Mouse (Mus musculus): ENCODE results near the gene Ptprcap. TPM values are rescaled to one million over a fixed set of nuclear protein-coding genes. Genes with fewer than 3 reads are reported as not detected.
"Not testable (repeated sequence)": the region's sequence is repeated elsewhere in the genome, so short reads cannot be mapped to it uniquely, and the experiment has no call there.

Gene Ptprcap
- polyA plus RNA-seq, 1 experiment = 5.6 TPM

GRCm38 (mm10) chr19:4131768-4132167 is 21.6 kb upstream of the Ptprcap start:
- H3K27me3 ChIP-seq (ENCODE audit: control insufficient read depth) = peaks cover 2% of the 10 kb centered on the region; the same call in 1 of the 2 replicates
- H3K9me3 ChIP-seq (ENCODE audit: control insufficient read depth, low read length) = peaks cover 2% of the 10 kb centered on the region
- H3K4me1 ChIP-seq (ENCODE audit: control insufficient read depth) = peaks cover 83% of the 10 kb centered on the region
- no peak for TF ChIP-seq GATA1 (IDR thresholded peaks at IDR 0.05; ENCODE audit: low read length)
- no peak for TF ChIP-seq TAL1 (IDR thresholded peaks at IDR 0.05; ENCODE audit: low read length)
- peaks cover 76% of the 10 kb centered on the region for H3K36me3 ChIP-seq (ENCODE audit: control insufficient read depth)
- H3K4me3 ChIP-seq (replicated peaks) = peak overlapping the region; percentile 84

- TF ChIP-seq TAL1 (IDR thresholded peaks at IDR 0.05; ENCODE audit: low read length) (no peak), GATA1 (IDR thresholded peaks at IDR 0.05; ENCODE audit: low read length) (no peak)
- H3K36me3 ChIP-seq (ENCODE audit: control insufficient read depth) = peaks cover 50% of the 10 kb centered on the region
- no peaks in the 10 kb centered on the region for H3K9me3 ChIP-seq (ENCODE audit: control insufficient read depth, low read length)
- peaks cover 67% of the 10 kb centered on the region for H3K4me1 ChIP-seq (ENCODE audit: control insufficient read depth)
- H3K4me3 ChIP-seq (replicated peaks) = no peak overlapping the region
- peaks cover 13% of the 10 kb centered on the region for H3K27me3 ChIP-seq (ENCODE audit: control insufficient read depth)
These were observed 19.1 kb upstream of the Ptprcap start for GRCm38 (mm10) chr19:4134354-4134753.

GRCm38 (mm10) chr19:4135229-4135962 is 18.0 kb upstream of the Ptprcap start:
- Histone ChIP-seq H3K27me3 (ENCODE audit: control insufficient read depth) (peaks cover 22% of the 10 kb centered on the region), H3K4me1 (ENCODE audit: control insufficient read depth) (peaks cover 56% of the 10 kb centered on the region), H3K36me3 (ENCODE audit: control insufficient read depth) (peaks cover 40% of the 10 kb centered on the region)
- not testable (repeated sequence) for H3K9me3 ChIP-seq (ENCODE audit: control insufficient read depth, low read length); H3K4me3 ChIP-seq (replicated peaks)

GRCm38 (mm10) chr19:4135963-4136345 is 17.4 kb upstream of the Ptprcap start:
- Histone ChIP-seq H3K4me1 (ENCODE audit: control insufficient read depth) (peaks cover 51% of the 10 kb centered on the region), H3K27me3 (ENCODE audit: control insufficient read depth) (peaks cover 24% of the 10 kb centered on the region), H3K4me3 (replicated peaks) (peak overlapping the region; percentile 36), H3K36me3 (ENCODE audit: control insufficient read depth) (peaks cover 35% of the 10 kb centered on the region)
- H3K9me3 ChIP-seq (ENCODE audit: control insufficient read depth, low read length) = not testable (repeated sequence)

- H3K9me3 ChIP-seq (ENCODE audit: control insufficient read depth, low read length) = no peaks in the 10 kb centered on the region
- H3K4me1 ChIP-seq (ENCODE audit: control insufficient read depth) = peaks cover 46% of the 10 kb centered on the region
- H3K4me3 ChIP-seq (replicated peaks) = no peak overlapping the region
- peaks cover 26% of the 10 kb centered on the region for H3K27me3 ChIP-seq (ENCODE audit: control insufficient read depth)
- TF ChIP-seq TAL1 (IDR thresholded peaks at IDR 0.05; ENCODE audit: low read length) (no peak), GATA1 (IDR thresholded peaks at IDR 0.05; ENCODE audit: low read length) (no peak)
- H3K36me3 ChIP-seq (ENCODE audit: control insufficient read depth) = peaks cover 30% of the 10 kb centered on the region
These were observed 16.9 kb upstream of the Ptprcap start for GRCm38 (mm10) chr19:4136463-4136862.

GRCm38 (mm10) chr19:4137913-4138312 is 15.5 kb upstream of the Ptprcap start:
- H3K4me3 ChIP-seq (replicated peaks) = no peak overlapping the region
- TF ChIP-seq TAL1 (IDR thresholded peaks at IDR 0.05; ENCODE audit: low read length) (no peak), GATA1 (IDR thresholded peaks at IDR 0.05; ENCODE audit: low read length) (no peak)
- H3K9me3 ChIP-seq (ENCODE audit: control insufficient read depth, low read length) = no peaks in the 10 kb centered on the region
- H3K36me3 ChIP-seq (ENCODE audit: control insufficient read depth) = peaks cover 15% of the 10 kb centered on the region
- H3K4me1 ChIP-seq (ENCODE audit: control insufficient read depth) = peaks cover 34% of the 10 kb centered on the region
- peaks cover 30% of the 10 kb centered on the region for H3K27me3 ChIP-seq (ENCODE audit: control insufficient read depth)

- peaks cover 31% of the 10 kb centered on the region for H3K27me3 ChIP-seq (ENCODE audit: control insufficient read depth)
- peaks cover 3% of the 10 kb centered on the region for H3K36me3 ChIP-seq (ENCODE audit: control insufficient read depth)
- H3K4me3 ChIP-seq (replicated peaks) = no peak within 1 kb of the TSS
- peaks cover 27% of the 10 kb centered on the region for H3K4me1 ChIP-seq (ENCODE audit: control insufficient read depth)
- TF ChIP-seq TAL1 (IDR thresholded peaks at IDR 0.05; ENCODE audit: low read length) (no peak), GATA1 (IDR thresholded peaks at IDR 0.05; ENCODE audit: low read length) (no peak)
- H3K9me3 ChIP-seq (ENCODE audit: control insufficient read depth, low read length) = no peaks in the 10 kb centered on the region
These were observed 14.0 kb upstream of the Ptprcap start, which contains the start of gene Gpr152 for GRCm38 (mm10) chr19:4139446-4139845. Gene Gpr152 (plus strand): TSS chr19:4139787.

- Histone ChIP-seq H3K9me3 (ENCODE audit: control insufficient read depth, low read length) (no peaks in the 10 kb centered on the region), H3K4me1 (ENCODE audit: control insufficient read depth) (peaks cover 21% of the 10 kb centered on the region), H3K4me3 (replicated peaks) (no peak overlapping the region), H3K36me3 (ENCODE audit: control insufficient read depth) (peaks cover under 1% of the 10 kb centered on the region), H3K27me3 (ENCODE audit: control insufficient read depth) (peaks cover 31% of the 10 kb centered on the region)
- TF ChIP-seq TAL1 (IDR thresholded peaks at IDR 0.05; ENCODE audit: low read length) (no peak), GATA1 (IDR thresholded peaks at IDR 0.05; ENCODE audit: low read length) (no peak)
These were observed 13.3 kb upstream of the Ptprcap start for GRCm38 (mm10) chr19:4140147-4140546.

GRCm38 (mm10) chr19:4142416-4143173 is 10.8 kb upstream of the Ptprcap start:
- TF ChIP-seq TAL1 (IDR thresholded peaks at IDR 0.05; ENCODE audit: low read length) (no peak), GATA1 (IDR thresholded peaks at IDR 0.05; ENCODE audit: low read length) (no peak)
- H3K4me3 ChIP-seq (replicated peaks) = no peak overlapping the region
- peaks cover 11% of the 10 kb centered on the region for H3K4me1 ChIP-seq (ENCODE audit: control insufficient read depth)
- no peaks in the 10 kb centered on the region for H3K36me3 ChIP-seq (ENCODE audit: control insufficient read depth)
- H3K27me3 ChIP-seq (ENCODE audit: control insufficient read depth) = peaks cover 22% of the 10 kb centered on the region
- peaks cover 6% of the 10 kb centered on the region for H3K9me3 ChIP-seq (ENCODE audit: control insufficient read depth, low read length)

Data from erythroblast, embryonic 14.5 days (primary cell).